Mouse (Mus musculus) hindbrain, postnatal 0 days (tissue): ENCODE results near the gene Hsd11b1. TPM values are rescaled to one million over a fixed set of nuclear protein-coding genes. Genes with fewer than 3 reads are reported as not detected.
"Not testable (repeated sequence)": the region's sequence is repeated elsewhere in the genome, so short reads cannot be mapped to it uniquely, and the experiment has no call there.

Experiments used
- ATAC-seq: fragments of 200-750 bp; cut with Nextera tagmentation; 2 replicates; pipeline ENCODE4 v1.8.0; 2017; ENCODE audit warnings: mild to moderate bottlenecking, moderate TSS enrichment, moderate library complexity
- DNase-seq: peaks from one replicate; pipeline ENCODE4 v3.0.0-alpha.2; 2015; ENCODE audit warnings: low spot score
- H3K27ac ChIP-seq: fragments of 300-500 bp; sonication (generic); 2 replicates; pipeline ENCODE4 v1.5.1; 2014; ENCODE audit warnings: mild to moderate bottlenecking
- H3K27me3 ChIP-seq: fragments of 300-500 bp; sonication (generic); 2 replicates; pipeline ENCODE4 v1.6.1; 2014; ENCODE audit warnings: low read length, mixed read lengths; ENCODE audit not compliant: insufficient read depth
- H3K36me3 ChIP-seq: fragments of 300-500 bp; sonication (generic); 2 replicates; pipeline ENCODE4 v1.6.1; 2014; ENCODE audit warnings: low read length, mixed read lengths; ENCODE audit not compliant: insufficient read depth
- H3K4me1 ChIP-seq: fragments of 300-500 bp; sonication (generic); 2 replicates; pipeline ENCODE4 v1.6.1; 2014; ENCODE audit warnings: antibody characterized with exemption, low read length, mixed read lengths; ENCODE audit not compliant: insufficient read depth
- H3K4me2 ChIP-seq: fragments of 300-500 bp; sonication (generic); 2 replicates; pipeline ENCODE4 v1.6.1; 2014; ENCODE audit warnings: low read depth, mild to moderate bottlenecking, low read length, moderate library complexity, mixed read lengths
- H3K4me3 ChIP-seq: fragments of 300-500 bp; sonication (generic); 2 replicates; pipeline ENCODE4 v1.5.1; 2014; ENCODE audit warnings: low read length
- H3K9ac ChIP-seq: fragments of 300-500 bp; sonication (generic); replicated peaks from 2 replicates; pipeline ENCODE4 v1.6.1; 2014; ENCODE audit warnings: mild to moderate bottlenecking, low read length, moderate library complexity, mixed read lengths
- H3K9me3 ChIP-seq: fragments of 300-500 bp; sonication (generic); 2 replicates; pipeline ENCODE4 v1.6.1; 2016; ENCODE audit warnings: low read length, mixed read lengths
- CTCF ChIP-seq: IDR thresholded peaks from 2 replicates; pipeline ENCODE4 v1.5.1; 2016; ENCODE audit warnings: antibody characterized with exemption, control low read depth, low read depth
- WGBS: fragments of 180-500 bp; shearing (Covaris S2); extraction: QIAGEN DNeasy Blood & Tissue Kit; methylation state at CpG from one replicate; pipeline ENCODE4 v1.1.7; 2014; 5-methylcytosine and 5-hydroxymethylcytosine counted together
- polyA plus RNA-seq: library from polyadenylated mRNA; unstranded; fragments of >200 nt; fragmentation: Nextera tagmentation; extraction: Ambion mirVana; gene quantifications from 2 replicates; pipeline ENCODE4 v1.2.1, GENCODE M21; 2015
- total RNA-seq: library from RNA; depleted of rRNA; stranded (reverse); fragments of >200 nt; gene quantifications from 2 replicates; pipeline ENCODE4 v1.2.3, GENCODE M21; 2014

Gene Hsd11b1
- total and polyA plus RNA-seq, 2 experiments from 2014 or later, result 2.3 to 2.5 TPM

GRCm38 (mm10) chr1:193293039-193293438 lies 29.2 kb upstream of the Hsd11b1 start:
- no peaks in the 10 kb centered on the region for H3K27me3 ChIP-seq
- H3K4me1 ChIP-seq, result no peaks in the 10 kb centered on the region
- H3K4me2 ChIP-seq, result no peak overlapping the region
- 64% methylated on average over 2 of the region's 2 CpGs for WGBS
- no peak for ATAC-seq
- no peak overlapping the region for H3K9ac ChIP-seq
- TF ChIP-seq CTCF, result no peak
- H3K36me3 ChIP-seq, result no peaks in the 10 kb centered on the region
- H3K27ac ChIP-seq, result no peak overlapping the region
- H3K4me3 ChIP-seq, result no peak overlapping the region
- no peaks in the 10 kb centered on the region for H3K9me3 ChIP-seq
- DNase-seq, result no peak

GRCm38 (mm10) chr1:193290686-193291085 lies 26.8 kb upstream of the Hsd11b1 start:
- Histone ChIP-seq H3K9ac (no peak overlapping the region), H3K36me3 (no peaks in the 10 kb centered on the region), H3K27me3 (no peaks in the 10 kb centered on the region), H3K4me2 (no peak overlapping the region), H3K4me3 (no peak overlapping the region), H3K4me1 (no peaks in the 10 kb centered on the region), H3K27ac (no peak overlapping the region), H3K9me3 (no peaks in the 10 kb centered on the region)
- DNase-seq (no peak), ATAC-seq (no peak)
- TF ChIP-seq CTCF, result no peak

DNA sequence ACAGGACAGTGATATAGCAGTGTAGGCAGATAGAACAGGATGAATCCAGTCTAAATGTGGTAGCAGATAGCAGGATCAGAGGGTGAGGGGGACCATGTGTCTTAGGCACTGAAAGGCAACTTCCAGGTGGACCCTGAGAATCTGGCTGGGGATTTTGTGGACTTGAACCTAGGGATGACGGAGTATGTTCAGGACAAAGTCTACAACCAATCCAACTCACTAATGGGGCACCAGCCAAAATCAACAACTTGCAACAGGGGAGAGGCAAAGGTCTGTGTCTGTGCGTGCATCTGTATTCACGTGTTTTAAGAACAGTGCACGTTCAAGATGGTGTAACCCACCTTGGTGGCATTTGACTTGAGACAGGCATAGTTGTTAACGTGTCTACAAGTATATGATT lies 26.0 kb upstream of the Hsd11b1 start:
- H3K4me2 ChIP-seq, result no peak overlapping the region
- H3K4me3 ChIP-seq, result no peak overlapping the region
- no peak for ATAC-seq
- TF ChIP-seq CTCF, result no peak
- DNase-seq, result no peak
- H3K27ac ChIP-seq, result no peak overlapping the region
- H3K9me3 ChIP-seq, result no peaks in the 10 kb centered on the region
- H3K4me1 ChIP-seq, result no peaks in the 10 kb centered on the region
- WGBS, result 88% methylated on average over 5 of the region's 5 CpGs
- no peak overlapping the region for H3K9ac ChIP-seq
- no peaks in the 10 kb centered on the region for H3K27me3 ChIP-seq
- no peaks in the 10 kb centered on the region for H3K36me3 ChIP-seq

DNA sequence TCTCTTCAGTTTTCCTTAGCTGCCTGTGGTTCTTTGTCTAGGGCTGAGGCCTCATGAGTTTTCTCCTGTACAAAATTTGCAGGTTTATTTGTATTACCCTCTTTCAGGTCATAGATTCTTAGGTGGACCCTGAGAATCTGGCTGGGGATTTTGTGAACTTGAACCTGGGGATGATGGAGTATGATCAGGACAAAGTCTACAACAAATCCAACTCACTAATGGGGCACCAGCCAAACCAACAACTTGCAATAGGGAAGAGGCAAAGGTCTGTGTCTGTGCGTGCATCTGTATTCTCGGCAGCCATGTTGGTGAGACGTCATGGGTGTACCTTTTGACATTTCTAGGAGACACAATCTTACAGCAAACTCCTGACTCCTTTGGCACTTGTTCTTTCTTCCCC lies 25.2 kb upstream of the Hsd11b1 start:
- TF ChIP-seq CTCF, result no peak
- Histone ChIP-seq H3K9me3 (no peaks in the 10 kb centered on the region), H3K27me3 (no peaks in the 10 kb centered on the region), H3K4me1 (no peaks in the 10 kb centered on the region), H3K27ac (no peak overlapping the region), H3K4me2 (no peak overlapping the region), H3K9ac (no peak overlapping the region), H3K4me3 (no peak overlapping the region), H3K36me3 (no peaks in the 10 kb centered on the region)
- DNase-seq (no peak), ATAC-seq (no peak)
- 91% methylated on average over 3 of the region's 3 CpGs for WGBS

DNA sequence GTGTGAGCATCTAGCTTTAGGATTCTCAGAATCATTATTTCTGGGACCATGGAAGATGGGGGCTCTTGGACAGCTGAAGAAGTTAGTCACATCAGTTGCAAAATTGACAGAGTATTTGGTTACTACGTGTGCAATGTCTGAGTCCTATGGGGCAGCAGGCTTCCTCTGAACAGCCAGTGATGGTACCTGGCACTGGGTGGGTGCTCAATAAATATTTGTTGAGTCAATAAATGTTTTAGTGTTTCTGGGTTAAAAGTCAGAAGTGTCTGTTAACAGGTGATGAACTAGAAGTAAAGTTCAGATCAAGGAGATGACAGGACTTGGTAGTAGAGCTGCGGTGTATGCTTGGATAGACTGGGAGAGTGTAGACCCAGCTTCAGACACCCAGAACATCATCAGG lies 23.7 kb upstream of the Hsd11b1 start:
- no peaks in the 10 kb centered on the region for H3K27me3 ChIP-seq
- no peak overlapping the region for H3K4me2 ChIP-seq
- H3K4me1 ChIP-seq, result no peaks in the 10 kb centered on the region
- WGBS, result 92% methylated on average over 2 of the region's 2 CpGs
- H3K36me3 ChIP-seq, result no peaks in the 10 kb centered on the region
- no peak for TF ChIP-seq CTCF
- no peak overlapping the region for H3K4me3 ChIP-seq
- ATAC-seq (no peak), DNase-seq (no peak)
- H3K9me3 ChIP-seq, result no peaks in the 10 kb centered on the region
- H3K27ac ChIP-seq, result no peak overlapping the region
- no peak overlapping the region for H3K9ac ChIP-seq

GRCm38 (mm10) chr1:193285766-193286325 lies 22.0 kb upstream of the Hsd11b1 start:
- H3K36me3 ChIP-seq, H3K4me2 ChIP-seq, H3K4me3 ChIP-seq, H3K9me3 ChIP-seq, H3K27me3 ChIP-seq, H3K9ac ChIP-seq, DNase-seq, H3K4me1 ChIP-seq, ATAC-seq, H3K27ac ChIP-seq: not testable (repeated sequence)
- WGBS, result 89% methylated on average over 3 of the region's 3 CpGs

DNA sequence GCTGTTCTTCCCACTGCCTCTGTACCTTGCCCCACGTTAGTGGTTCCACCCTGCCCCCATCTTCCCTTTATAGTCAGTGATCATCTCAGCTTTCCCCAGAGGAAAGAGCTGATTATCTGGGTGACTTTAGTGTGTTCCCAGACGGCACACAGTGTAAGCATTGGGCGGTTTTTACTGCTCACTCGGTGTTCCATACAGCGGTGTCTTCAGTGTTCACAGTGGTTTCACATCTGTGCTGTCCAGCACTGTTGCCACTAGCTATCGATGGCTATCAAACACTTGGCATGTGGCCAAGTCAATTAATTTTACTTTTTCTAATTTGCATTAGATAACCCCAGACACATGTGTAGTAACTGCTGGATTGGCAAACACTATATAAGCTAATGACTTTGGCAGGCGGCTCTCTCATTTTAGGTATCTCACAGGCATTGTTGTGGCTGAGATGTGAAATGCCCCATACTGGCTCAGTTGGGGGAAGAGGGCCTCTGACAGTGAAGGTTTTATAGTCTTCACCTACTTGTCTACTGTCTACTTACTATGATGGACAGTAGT lies 20.4 kb upstream of the Hsd11b1 start:
- DNase-seq, result peak; percentile 15
- no peaks in the 10 kb centered on the region for H3K4me1 ChIP-seq
- no peaks in the 10 kb centered on the region for H3K9me3 ChIP-seq
- H3K27ac ChIP-seq, result no peak overlapping the region
- H3K36me3 ChIP-seq, result no peaks in the 10 kb centered on the region
- no peak overlapping the region for H3K9ac ChIP-seq
- no peaks in the 10 kb centered on the region for H3K27me3 ChIP-seq
- no peak for TF ChIP-seq CTCF
- no peak overlapping the region for H3K4me3 ChIP-seq
- no peak for ATAC-seq
- 71% methylated on average over 7 of the region's 7 CpGs for WGBS
- H3K4me2 ChIP-seq, result no peak overlapping the region
